Mouse (Mus musculus): ENCODE results near the gene Cacng3. TPM values are rescaled to one million over a fixed set of nuclear protein-coding genes. Genes with fewer than 3 reads are reported as not detected.

The Cacng3 gene
- total and polyA plus RNA-seq, 3 experiments: not detected

DNA sequence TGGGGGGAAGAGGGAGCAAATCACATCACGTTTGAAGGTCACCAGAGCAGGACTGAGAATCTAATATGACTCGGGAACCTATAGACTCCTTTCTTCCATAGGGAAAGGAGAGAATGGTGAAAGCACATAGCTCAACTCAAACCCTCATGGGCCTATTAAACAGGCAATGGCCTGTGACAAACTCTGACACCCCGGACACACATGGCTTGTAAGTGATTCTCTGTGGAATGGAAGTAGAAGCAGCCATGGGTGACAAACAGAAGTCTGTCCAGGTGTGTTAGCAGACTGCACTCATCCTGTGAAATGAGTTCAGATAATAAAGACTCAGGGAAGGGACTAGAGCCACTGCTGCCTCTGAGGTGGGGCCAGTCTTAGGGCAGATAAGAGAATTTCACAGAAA lies 88.4 kb downstream of the Cacng3 start:
- Histone ChIP-seq H3K79me2 (replicated peaks; ENCODE audit: control insufficient read depth, extremely low read depth, insufficient read depth, poor library complexity, severe bottlenecking) (no peaks in the 10 kb centered on the region), H3K27ac (ENCODE audit: insufficient read depth, low read depth) (no peak overlapping the region), H3K36me3 (replicated peaks in 1 of 2; ENCODE audit: control insufficient read depth in 1 of 2, insufficient read depth in 1 of 2, low read length in 1 of 2) (no peaks in the 10 kb centered on the region), H3K9me3 (replicated peaks; ENCODE audit: low read length) (peaks cover 9% of the 10 kb centered on the region), H3K27me3 (replicated peaks) (peaks cover 72% of the 10 kb centered on the region), H3K9ac (ENCODE audit: insufficient read depth, low read depth) (no peak overlapping the region), H3K4me2 (ENCODE audit: insufficient read depth, low read depth, poor library complexity, severe bottlenecking) (no peak overlapping the region), H3K4me1 (ENCODE audit: control insufficient read depth in 1 of 2, insufficient read depth in 2 of 2) (no peaks in the 10 kb centered on the region), H3K4me3 (replicated peaks in 1 of 3; ENCODE audit: low read depth in 2 of 3, low read length in 2 of 3, poor library complexity in 1 of 3) (no peak overlapping the region)
- DNase-seq (ENCODE audit: extremely low read depth): no peak
- TF ChIP-seq JUND (conservative IDR thresholded peaks at IDR 0.05; ENCODE audit: low read depth, low read length) (no peak), RCOR1 (conservative IDR thresholded peaks at IDR 0.05; ENCODE audit: low read depth, low read length) (no peak), USF2 (conservative IDR thresholded peaks at IDR 0.05; ENCODE audit: low read depth, low read length) (no peak), ETS1 (conservative IDR thresholded peaks at IDR 0.05; ENCODE audit: low read depth, low read length) (no peak), CHD1 (IDR thresholded peaks at IDR 0.05; ENCODE audit: low read depth, low read length) (no peak), UBTF (IDR thresholded peaks at IDR 0.05; ENCODE audit: low read depth, low read length) (no peak), ZKSCAN1 (IDR thresholded peaks at IDR 0.05; ENCODE audit: borderline replicate concordance, low read depth, low read length) (no peak), IRF4 (IDR thresholded peaks at IDR 0.05; ENCODE audit: low read depth, low read length) (no peak), POLR2A (IDR thresholded peaks at IDR 0.05; ENCODE audit: low read depth, low read length) (no peak), ZMIZ1 (IDR thresholded peaks at IDR 0.05; ENCODE audit: low read depth, low read length) (no peak), MXI1 (IDR thresholded peaks at IDR 0.05; ENCODE audit: low read depth, low read length) (no peak), MAFK (IDR thresholded peaks at IDR 0.05; ENCODE audit: insufficient replicate concordance, low read length) (no peak), CTCF (conservative IDR thresholded peaks at IDR 0.05 in 1 of 2, IDR thresholded peaks at IDR 0.05 in 1 of 2; ENCODE audit: low read depth in 2 of 2, low read length in 2 of 2) (no peak), PAX5 (IDR thresholded peaks at IDR 0.05; ENCODE audit: low read length) (no peak), SMC3 (IDR thresholded peaks at IDR 0.05; ENCODE audit: low read depth, low read length) (no peak)
- in situ Hi-C loops (cut with MboI; ENCODE audit: low pct_ligation_motif_present, low pct_unique_long_range_greater_than_20kb, low sequenced_read_pairs) (no loop called here), dilution Hi-C loops (cut with MboI; ENCODE audit: extremely low pct_ligation_motif_present, extremely low pct_unique_long_range_greater_than_20kb, low sequenced_read_pairs) (no loop called here)

DNA sequence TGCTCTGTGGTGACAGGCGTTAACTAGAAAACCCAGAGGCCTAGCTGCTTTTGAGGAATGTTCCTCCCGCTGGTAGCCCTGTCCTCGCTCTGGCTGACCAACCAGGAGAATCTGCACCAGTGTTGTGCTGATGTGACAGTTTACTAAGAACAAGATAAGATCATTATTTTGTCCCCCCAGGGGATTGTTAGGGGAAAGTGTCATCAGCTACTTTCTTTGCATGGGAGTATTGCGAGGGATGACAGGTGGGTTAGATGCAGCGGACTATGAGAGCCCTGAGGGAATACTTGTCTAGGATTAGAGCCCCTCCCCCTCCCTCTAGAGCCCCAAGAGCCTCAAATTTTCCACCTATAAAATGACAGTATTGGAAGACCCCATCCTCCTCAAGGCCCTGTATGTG lies 94.2 kb downstream of the Cacng3 start:
- in situ Hi-C loops (cut with MboI; ENCODE audit: low pct_ligation_motif_present, low pct_unique_long_range_greater_than_20kb, low sequenced_read_pairs): no loop called here

More for the DNA sequence above, 94.2 kb downstream of the Cacng3 start:
- H3K27ac ChIP-seq (ENCODE audit: insufficient read depth, low read depth): no peak overlapping the region
- H3K4me3 ChIP-seq (replicated peaks in 1 of 3; ENCODE audit: low read depth in 2 of 3, low read length in 2 of 3, poor library complexity in 1 of 3): no peak overlapping the region
- H3K9ac ChIP-seq (ENCODE audit: insufficient read depth, low read depth): no peak overlapping the region
- dilution Hi-C loops (cut with MboI; ENCODE audit: extremely low pct_ligation_motif_present, extremely low pct_unique_long_range_greater_than_20kb, low sequenced_read_pairs): no loop called here
- no peaks in the 10 kb centered on the region for H3K4me1 ChIP-seq (ENCODE audit: control insufficient read depth in 1 of 2, insufficient read depth in 2 of 2)
- DNase-seq (ENCODE audit: extremely low read depth): peak; percentile 4
- H3K36me3 ChIP-seq (replicated peaks in 1 of 2; ENCODE audit: control insufficient read depth in 1 of 2, insufficient read depth in 1 of 2, low read length in 1 of 2): no peaks in the 10 kb centered on the region
- no peak overlapping the region for H3K4me2 ChIP-seq (ENCODE audit: insufficient read depth, low read depth, poor library complexity, severe bottlenecking)
- TF ChIP-seq UBTF (IDR thresholded peaks at IDR 0.05; ENCODE audit: low read depth, low read length): no peak
- TF ChIP-seq TBP (conservative IDR thresholded peaks at IDR 0.05; ENCODE audit: low read depth, low read length): no peak
- TF ChIP-seq USF1 (IDR thresholded peaks at IDR 0.05; ENCODE audit: low read depth, low read length): no peak
- TF ChIP-seq MAZ (IDR thresholded peaks at IDR 0.05; ENCODE audit: low read depth, low read length): no peak
- no peak for TF ChIP-seq ZMIZ1 (IDR thresholded peaks at IDR 0.05; ENCODE audit: low read depth, low read length)
- no peak for TF ChIP-seq POLR2A (IDR thresholded peaks at IDR 0.05; ENCODE audit: low read depth, low read length)
- peaks cover 81% of the 10 kb centered on the region for H3K27me3 ChIP-seq (replicated peaks)
- peaks cover 9% of the 10 kb centered on the region for H3K9me3 ChIP-seq (replicated peaks; ENCODE audit: low read length)
- H3K79me2 ChIP-seq (replicated peaks; ENCODE audit: control insufficient read depth, extremely low read depth, insufficient read depth, poor library complexity, severe bottlenecking): no peaks in the 10 kb centered on the region

Data from CH12.LX (cell line).